Mouse (Mus musculus) bone marrow, adult 2 months (tissue): Measurements from ENCODE around the gene Guca1a.

Experiments used
- CTCF ChIP-seq: fragments of 200-500 bp; IDR thresholded peaks from 2 replicates; pipeline ENCODE4 v1.5.1; 2011; ENCODE audit warnings: low read length, control low read depth; ENCODE audit not compliant: control insufficient read depth, insufficient read depth
- POLR2A ChIP-seq: fragments of 200-500 bp; IDR thresholded peaks from 2 replicates; pipeline ENCODE4 v1.6.1; 2011; ENCODE audit warnings: low read depth, mild to moderate bottlenecking, control low read depth, low read length, borderline replicate concordance; ENCODE audit not compliant: control insufficient read depth

GRCm38 (mm10) chr17:47446561-47446960 is 46.2 kb upstream of the Guca1a start:
- TF ChIP-seq POLR2A (no peak), CTCF (no peak)
